In the genomic region with DNA sequence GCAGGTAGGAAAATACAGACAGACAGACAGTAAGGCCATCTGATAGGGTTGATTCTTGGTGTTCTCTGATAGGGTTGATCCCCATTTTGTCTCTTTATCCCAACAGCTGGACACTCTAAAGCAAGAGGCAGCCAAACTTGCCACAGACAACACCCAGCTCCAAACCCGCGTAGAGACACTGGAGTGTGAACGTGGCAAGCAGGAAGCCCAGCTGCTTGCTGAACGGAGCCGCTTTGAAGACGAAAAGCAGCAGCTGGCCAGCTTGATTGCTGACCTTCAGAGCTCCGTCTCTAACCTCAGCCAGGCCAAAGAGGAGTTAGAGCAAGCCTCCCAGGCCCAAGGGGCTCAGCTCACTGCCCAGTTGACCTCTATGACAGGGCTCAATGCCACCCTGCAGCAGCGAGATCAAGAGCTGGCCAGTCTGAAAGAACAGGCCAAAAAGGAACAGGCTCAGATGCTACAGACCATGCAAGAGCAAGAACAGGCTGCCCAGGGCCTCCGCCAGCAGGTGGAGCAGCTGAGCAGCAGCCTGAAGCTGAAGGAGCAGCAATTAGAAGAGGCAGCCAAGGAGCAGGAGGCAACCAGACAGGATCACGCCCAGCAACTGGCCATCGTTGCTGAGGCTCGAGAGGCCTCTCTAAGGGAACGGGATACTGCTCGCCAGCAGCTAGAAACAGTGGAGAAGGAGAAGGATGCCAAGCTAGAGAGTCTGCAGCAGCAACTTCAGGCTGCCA, we compare ENCODE assay signal across 8 mouse cellular contexts. TPM values are rescaled to one million over a fixed set of nuclear protein-coding genes. Genes with fewer than 3 reads are reported as not detected.
A peak's percentile ranks its signal among the peaks of the same experiment; 100 is the strongest.
DNase-seq lines count a peak whose midpoint lies in the region; ATAC-seq and TF ChIP-seq lines count a peak whose summit lies in the region.

No protein-coding gene starts in this region.

- no peak overlapping the region for H3K4me2 ChIP-seq in embryonic facial prominence, embryonic 15.5 days (replicated peaks)
- H3K4me2 ChIP-seq in liver, embryonic 13.5 days, result no peak overlapping the region
- H3K4me2 ChIP-seq in neural tube, embryonic 13.5 days, result no peak overlapping the region
- H3K4me2 ChIP-seq in stomach, postnatal 0 days (replicated peaks; ENCODE audit: low read depth), result no peak overlapping the region

- peak; percentile 21; the same call in 1 of the 2 replicates for ATAC-seq in embryonic facial prominence, embryonic 15.5 days (ENCODE audit: insufficient number of reproducible peaks, low FRiP score, low TSS enrichment, low read depth)
- peak; percentile 59 for ATAC-seq in liver, embryonic 13.5 days (ENCODE audit: low read depth)
- peak; percentile 60; the same call in 1 of the 2 replicates for ATAC-seq in neural tube, embryonic 13.5 days (ENCODE audit: low read depth)
- peak; percentile 67 for ATAC-seq in stomach, postnatal 0 days (ENCODE audit: low FRiP score, low TSS enrichment)

- TF ChIP-seq POLR2A in bone marrow, adult 2 months (IDR thresholded peaks at IDR 0.05; ENCODE audit: borderline replicate concordance, control insufficient read depth, low read depth, low read length), result no peak

- DNase-seq in heart, embryonic 10.5 days (ENCODE audit: low spot score), result peak; percentile 88
- peak; percentile 88 for DNase-seq in kidney, postnatal 14 days
- peak; percentile 59 for DNase-seq in liver, embryonic 13.5 days
- peak; percentile 86 for DNase-seq in stomach, postnatal 0 days (ENCODE audit: low spot score)

- no peaks in the 10 kb centered on the region for H3K9me3 ChIP-seq in embryonic facial prominence, embryonic 15.5 days (replicated peaks)
- no peaks in the 10 kb centered on the region for H3K9me3 ChIP-seq in heart, embryonic 10.5 days
- no peaks in the 10 kb centered on the region for H3K9me3 ChIP-seq in liver, embryonic 13.5 days (replicated peaks)
- H3K9me3 ChIP-seq in neural tube, embryonic 13.5 days, result no peaks in the 10 kb centered on the region
- no peaks in the 10 kb centered on the region for H3K9me3 ChIP-seq in stomach, postnatal 0 days (ENCODE audit: control insufficient read depth, low read length)

- no peaks in the 10 kb centered on the region for H3K27me3 ChIP-seq in C2C12 (ENCODE audit: control insufficient read depth, insufficient read depth, insufficient read length)
- H3K27me3 ChIP-seq in embryonic facial prominence, embryonic 15.5 days, result no peaks in the 10 kb centered on the region
- H3K27me3 ChIP-seq in heart, embryonic 10.5 days (ENCODE audit: insufficient read depth, poor library complexity, severe bottlenecking), result no peaks in the 10 kb centered on the region
- no peaks in the 10 kb centered on the region for H3K27me3 ChIP-seq in liver, embryonic 13.5 days
- no peaks in the 10 kb centered on the region for H3K27me3 ChIP-seq in neural tube, embryonic 13.5 days
- no peaks in the 10 kb centered on the region for H3K27me3 ChIP-seq in stomach, postnatal 0 days (ENCODE audit: control insufficient read depth, insufficient read depth, low read length)

- H3K4me1 ChIP-seq in bone marrow, adult 2 months (ENCODE audit: control insufficient read depth, insufficient read depth, low read length), result no peaks in the 10 kb centered on the region
- peaks cover 5% of the 10 kb centered on the region; the same call in 1 of the 2 replicates for H3K4me1 ChIP-seq in embryonic facial prominence, embryonic 15.5 days
- H3K4me1 ChIP-seq in heart, embryonic 10.5 days, result no peaks in the 10 kb centered on the region
- peaks cover 7% of the 10 kb centered on the region for H3K4me1 ChIP-seq in liver, embryonic 13.5 days (replicated peaks)
- H3K4me1 ChIP-seq in neural tube, embryonic 13.5 days (replicated peaks), result no peaks in the 10 kb centered on the region; the same call in 1 of the 2 replicates
- H3K4me1 ChIP-seq in stomach, postnatal 0 days (replicated peaks; ENCODE audit: control insufficient read depth, insufficient read depth), result no peaks in the 10 kb centered on the region

- no peak overlapping the region for H3K9ac ChIP-seq in embryonic facial prominence, embryonic 15.5 days
- H3K9ac ChIP-seq in liver, embryonic 13.5 days, result no peak overlapping the region
- 0 out of 2 replicates have a peak overlapping the region, but pooled peaks have one; percentile 9 for H3K9ac ChIP-seq in neural tube, embryonic 13.5 days
- H3K9ac ChIP-seq in stomach, postnatal 0 days (ENCODE audit: low read length), result no peak overlapping the region

- no peak overlapping the region for H3ac ChIP-seq in C2C12 (ENCODE audit: control insufficient read depth, insufficient read length, low read depth)

- H3K79me2 ChIP-seq in C2C12 (ENCODE audit: control insufficient read depth, insufficient read depth), result peaks cover 7% of the 10 kb centered on the region

- TF ChIP-seq CTCF in C2C12 (IDR thresholded peaks at IDR 0.05; ENCODE audit: control insufficient read depth, insufficient read depth, insufficient read length), result peak; percentile 85
- TF ChIP-seq CTCF in bone marrow, adult 2 months (IDR thresholded peaks at IDR 0.05; ENCODE audit: control insufficient read depth, insufficient read depth, low read length), result peak; percentile 96
- peak; percentile 100 for TF ChIP-seq CTCF in stomach, postnatal 0 days (IDR thresholded peaks at IDR 0.05; ENCODE audit: low read depth)

- peaks cover 78% of the 10 kb centered on the region for H3K36me3 ChIP-seq in C2C12 (ENCODE audit: control insufficient read depth, insufficient read depth)
- peaks cover 99% of the 10 kb centered on the region for H3K36me3 ChIP-seq in embryonic facial prominence, embryonic 15.5 days
- peaks cover 95% of the 10 kb centered on the region for H3K36me3 ChIP-seq in heart, embryonic 10.5 days
- H3K36me3 ChIP-seq in liver, embryonic 13.5 days, result peaks cover 100% of the 10 kb centered on the region
- peaks cover 100% of the 10 kb centered on the region for H3K36me3 ChIP-seq in neural tube, embryonic 13.5 days
- peaks cover 65% of the 10 kb centered on the region for H3K36me3 ChIP-seq in stomach, postnatal 0 days (ENCODE audit: control insufficient read depth, insufficient read depth, low read length)

- TF ChIP-seq EP300 in stomach, postnatal 0 days (optimal IDR thresholded peaks at IDR 0.05), result no peak

- no peak overlapping the region for H3K27ac ChIP-seq in bone marrow, adult 2 months (ENCODE audit: control insufficient read depth, insufficient read depth, low read depth, low read length, poor library complexity)
- peak overlapping the region; percentile 12; the same call in 1 of the 2 replicates for H3K27ac ChIP-seq in embryonic facial prominence, embryonic 15.5 days (replicated peaks)
- peak overlapping the region; percentile 14; the same call in 1 of the 2 replicates for H3K27ac ChIP-seq in heart, embryonic 10.5 days
- no peak overlapping the region for H3K27ac ChIP-seq in liver, embryonic 13.5 days
- 0 out of 2 replicates have a peak overlapping the region, but pooled peaks have one; percentile 33 for H3K27ac ChIP-seq in neural tube, embryonic 13.5 days (replicated peaks)
- H3K27ac ChIP-seq in stomach, postnatal 0 days (replicated peaks), result peak overlapping the region; percentile 49

- peaks cover 2% of the 10 kb centered on the region for H3K79me3 ChIP-seq in C2C12 (ENCODE audit: low read depth)

- whole genome bisulfite sequencing in bone marrow, adult 2 months, result 71% methylated on average over 14 of the region's 14 CpGs
- WGBS in embryonic facial prominence, embryonic 15.5 days, result 65% methylated on average over 14 of the region's 14 CpGs
- WGBS in heart, embryonic 10.5 days, result 65% methylated on average over 14 of the region's 14 CpGs
- 73% methylated on average over 14 of the region's 14 CpGs for WGBS in liver, embryonic 13.5 days (ENCODE audit: insufficient replicate concordance)
- WGBS in neural tube, embryonic 13.5 days, result 68% methylated on average over 14 of the region's 14 CpGs
- 55% methylated on average over 14 of the region's 14 CpGs for WGBS in stomach, postnatal 0 days

- no peak overlapping the region for H3K4me3 ChIP-seq in C2C12 (ENCODE audit: insufficient read depth, poor library complexity, severe bottlenecking)
- H3K4me3 ChIP-seq in bone marrow, adult 2 months (replicated peaks; ENCODE audit: control insufficient read depth, low read depth, low read length), result no peak overlapping the region
- H3K4me3 ChIP-seq in embryonic facial prominence, embryonic 15.5 days (replicated peaks), result no peak overlapping the region
- no peak overlapping the region for H3K4me3 ChIP-seq in heart, embryonic 10.5 days
- no peak overlapping the region for H3K4me3 ChIP-seq in liver, embryonic 13.5 days (replicated peaks)
- H3K4me3 ChIP-seq in neural tube, embryonic 13.5 days, result no peak overlapping the region
- H3K4me3 ChIP-seq in stomach, postnatal 0 days (ENCODE audit: low read depth, low read length), result no peak overlapping the region

TF ChIP-seq in C2C12, 6 proteins besides CTCF, POLR2A, EP300 and RAD21:
- TF ChIP-seq FOSL1 (IDR thresholded peaks at IDR 0.05; ENCODE audit: insufficient read depth, low read length, poor library complexity, severe bottlenecking) (no peak), USF1 (IDR thresholded peaks at IDR 0.05; ENCODE audit: low read depth) (no peak), MYOD1 (IDR thresholded peaks at IDR 0.05; ENCODE audit: control insufficient read depth, insufficient read length, low read depth) (no peak), MYOG (IDR thresholded peaks at IDR 0.05; ENCODE audit: control insufficient read depth, extremely low read depth, insufficient read length) (no peak), MAX (IDR thresholded peaks at IDR 0.05) (no peak), CEBPB (IDR thresholded peaks at IDR 0.05; ENCODE audit: low read depth) (no peak)

RNA-seq across cellular contexts. Expression of gene Il18bp, which starts 20.1 kb away (rescaled TPM):
- polyA plus RNA-seq in C2C12 (2012; fragmentation: generic; extraction: Trizol), result 0.95 TPM
- 12.9 and 17.6 TPM in 2 replicates for polyA plus RNA-seq in bone marrow, adult 2 months (2011; ENCODE audit: insufficient read depth, insufficient read length, low replicate concordance, missing spikeins)
- 2.4 and 2.5 TPM in 2 replicates for polyA plus RNA-seq in embryonic facial prominence, embryonic 15.5 days (2015; fragmentation: Nextera tagmentation; extraction: Ambion mirVana)
- 2.4 and 2.5 TPM in 2 replicates for polyA plus RNA-seq in heart, embryonic 10.5 days (2016; fragmentation: Nextera tagmentation; extraction: Ambion mirVana)
- polyA plus RNA-seq in liver, embryonic 13.5 days (2015; fragmentation: Nextera tagmentation; extraction: Ambion mirVana), result 9.1 and 11.1 TPM in 2 replicates
- 3.7 and 4.6 TPM in 2 replicates for polyA plus RNA-seq in neural tube, embryonic 13.5 days (2015; fragmentation: Nextera tagmentation; extraction: Ambion mirVana)
- 0.99 and 1.2 TPM in 2 replicates for polyA plus RNA-seq in stomach, postnatal 0 days (2015; fragmentation: Nextera tagmentation; extraction: Ambion mirVana)

Comparison
In these comparisons a context has a peak if more than half of its experiments do, and no peak if none do; other contexts are left out.
1. H3K27ac ChIP-seq: peak in embryonic facial prominence, embryonic 15.5 days (single experiment), heart, embryonic 10.5 days (single experiment), neural tube, embryonic 13.5 days (single experiment) and stomach, postnatal 0 days (single experiment); none in bone marrow, adult 2 months (single experiment) and liver, embryonic 13.5 days (single experiment).
2. Peak in every context shown above with its lines, with median percentiles within 50 percentile points of each other: CTCF ChIP-seq, ATAC-seq and DNase-seq.